Mouse (Mus musculus): ENCODE measurements at regions not wholly inside any gene's neighbourhood (a gene's known extent, or its start where the extent isn't known, plus 50 kb on each side); places are given as distances from the start of the nearest gene placed in this dataset.

DNA sequence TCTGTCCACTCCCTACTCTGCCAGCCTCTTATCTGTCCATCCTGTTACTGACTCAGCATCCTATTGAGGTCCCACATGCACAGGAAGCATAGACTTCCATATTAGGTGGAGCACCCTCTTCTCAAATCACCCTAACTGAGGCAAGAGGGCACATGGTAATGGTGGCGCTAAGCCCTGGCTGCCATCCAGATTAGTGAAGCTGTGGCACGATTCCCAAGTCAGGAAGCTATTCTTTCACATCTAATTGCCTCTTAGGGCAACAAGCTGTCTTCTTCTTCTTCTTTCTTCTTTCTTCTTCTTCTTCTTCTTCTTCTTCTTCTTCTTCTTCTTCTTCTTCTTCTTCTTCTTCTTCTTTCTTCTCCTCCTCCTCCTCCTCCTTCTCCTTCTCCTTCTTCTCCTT is 195.7 kb upstream of the Sall1 start:
- ATAC-seq (ENCODE audit: insufficient read depth) (no peak), DNase-seq (no peak)
- Histone ChIP-seq H3K27ac (ENCODE audit: low read depth) (no peak overlapping the region), H3K9ac (no peak overlapping the region), H3K4me2 (no peak overlapping the region), H3K9me3 (ENCODE audit: low read depth, low read length) (no peaks in the 10 kb centered on the region), H3K4me3 (ENCODE audit: low read depth, low read length) (no peak overlapping the region), H3K27me3 (ENCODE audit: insufficient read depth, low read length) (no peaks in the 10 kb centered on the region), H3K4me1 (ENCODE audit: insufficient read depth) (no peaks in the 10 kb centered on the region), H3K36me3 (ENCODE audit: insufficient read depth) (no peaks in the 10 kb centered on the region)
- 79% methylated on average over 2 of the region's 2 CpGs for WGBS
- no peak for TF ChIP-seq CTCF (IDR thresholded peaks at IDR 0.05; ENCODE audit: low read depth)

GRCm38 (mm10) chr8:89234041-89234440 is 190.1 kb upstream of the Sall1 start:
- no peaks in the 10 kb centered on the region for H3K4me1 ChIP-seq (ENCODE audit: insufficient read depth)
- no peak overlapping the region for H3K9ac ChIP-seq
- DNase-seq (no peak), ATAC-seq (ENCODE audit: insufficient read depth) (no peak)
- no peak overlapping the region for H3K27ac ChIP-seq (ENCODE audit: low read depth)
- H3K4me3 ChIP-seq (ENCODE audit: low read depth, low read length) = no peak overlapping the region
- H3K27me3 ChIP-seq (ENCODE audit: insufficient read depth, low read length) = no peaks in the 10 kb centered on the region
- no peak overlapping the region for H3K4me2 ChIP-seq
- H3K36me3 ChIP-seq (ENCODE audit: insufficient read depth) = no peaks in the 10 kb centered on the region
- no peak for TF ChIP-seq CTCF (IDR thresholded peaks at IDR 0.05; ENCODE audit: low read depth)
- no peaks in the 10 kb centered on the region for H3K9me3 ChIP-seq (ENCODE audit: low read depth, low read length)

DNA sequence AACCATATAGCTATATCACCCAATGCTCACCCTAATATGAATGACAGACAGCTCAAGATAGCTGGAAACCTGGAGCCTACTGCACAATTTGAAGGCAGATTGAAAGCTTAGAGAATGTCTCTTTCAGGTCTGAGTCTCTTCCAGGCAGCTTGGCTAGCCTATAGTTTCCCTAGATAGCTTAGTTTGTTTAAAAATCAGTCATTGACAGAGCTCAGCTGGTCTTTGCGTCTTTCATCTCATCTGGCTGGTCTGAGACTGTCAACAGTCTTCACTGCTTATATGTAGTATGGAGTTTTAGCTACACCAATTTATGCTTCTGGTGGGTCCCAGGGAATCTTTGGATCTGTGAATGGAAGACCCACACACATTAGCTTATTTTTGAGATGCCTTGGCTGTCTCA is 188.4 kb upstream of the Sall1 start:
- Histone ChIP-seq H3K4me3 (ENCODE audit: low read depth, low read length) (no peak overlapping the region), H3K27ac (ENCODE audit: low read depth) (no peak overlapping the region), H3K9ac (no peak overlapping the region), H3K36me3 (ENCODE audit: insufficient read depth) (no peaks in the 10 kb centered on the region), H3K4me2 (no peak overlapping the region), H3K27me3 (ENCODE audit: insufficient read depth, low read length) (no peaks in the 10 kb centered on the region), H3K9me3 (ENCODE audit: low read depth, low read length) (no peaks in the 10 kb centered on the region), H3K4me1 (ENCODE audit: insufficient read depth) (no peaks in the 10 kb centered on the region)
- peak; percentile 67 for DNase-seq
- 0 out of 2 replicates have a peak, but pooled peaks have one; percentile 56 for ATAC-seq (ENCODE audit: insufficient read depth)
- no peak for TF ChIP-seq CTCF (IDR thresholded peaks at IDR 0.05; ENCODE audit: low read depth)
- 28% methylated on average over 1 of the region's 1 CpGs for WGBS

GRCm38 (mm10) chr8:89229144-89229543 is 185.2 kb upstream of the Sall1 start:
- 77% methylated on average over 3 of the region's 3 CpGs for WGBS
- ATAC-seq (ENCODE audit: insufficient read depth) (no peak), DNase-seq (no peak)
- Histone ChIP-seq H3K9me3 (ENCODE audit: low read depth, low read length) (no peaks in the 10 kb centered on the region), H3K4me3 (ENCODE audit: low read depth, low read length) (no peak overlapping the region), H3K4me1 (ENCODE audit: insufficient read depth) (no peaks in the 10 kb centered on the region), H3K4me2 (no peak overlapping the region), H3K27me3 (ENCODE audit: insufficient read depth, low read length) (no peaks in the 10 kb centered on the region), H3K9ac (no peak overlapping the region), H3K27ac (ENCODE audit: low read depth) (no peak overlapping the region), H3K36me3 (ENCODE audit: insufficient read depth) (no peaks in the 10 kb centered on the region)
- no peak for TF ChIP-seq CTCF (IDR thresholded peaks at IDR 0.05; ENCODE audit: low read depth)

DNA sequence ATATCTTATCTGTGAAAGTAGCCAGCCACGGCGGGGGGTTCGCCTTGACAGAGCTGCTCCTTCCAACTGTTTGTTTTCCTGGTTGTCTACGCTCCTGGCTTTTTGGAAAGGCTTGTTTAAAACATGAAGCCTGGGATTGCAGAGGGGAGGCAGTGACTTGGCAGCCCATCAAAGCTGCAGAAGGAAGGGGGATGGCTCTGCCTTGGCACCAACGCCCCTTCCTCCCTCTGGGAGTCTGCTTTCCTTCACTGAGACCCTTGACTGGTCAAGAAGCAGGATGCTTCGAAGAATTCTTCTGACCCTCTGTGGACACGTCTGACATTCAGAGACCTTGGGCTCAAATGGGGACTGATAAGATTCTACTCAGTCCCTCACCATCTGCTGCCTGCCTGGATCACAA is 176.9 kb upstream of the Sall1 start:
- Histone ChIP-seq H3K27ac (ENCODE audit: low read depth) (no peak overlapping the region), H3K9ac (no peak overlapping the region), H3K27me3 (ENCODE audit: insufficient read depth, low read length) (no peaks in the 10 kb centered on the region), H3K36me3 (ENCODE audit: insufficient read depth) (no peaks in the 10 kb centered on the region), H3K9me3 (ENCODE audit: low read depth, low read length) (no peaks in the 10 kb centered on the region), H3K4me1 (ENCODE audit: insufficient read depth) (no peaks in the 10 kb centered on the region), H3K4me2 (no peak overlapping the region), H3K4me3 (ENCODE audit: low read depth, low read length) (no peak overlapping the region)
- ATAC-seq (ENCODE audit: insufficient read depth) (no peak), DNase-seq (peak; percentile 46)
- no peak for TF ChIP-seq CTCF (IDR thresholded peaks at IDR 0.05; ENCODE audit: low read depth)
- 19% methylated on average over 7 of the region's 7 CpGs for WGBS

DNA sequence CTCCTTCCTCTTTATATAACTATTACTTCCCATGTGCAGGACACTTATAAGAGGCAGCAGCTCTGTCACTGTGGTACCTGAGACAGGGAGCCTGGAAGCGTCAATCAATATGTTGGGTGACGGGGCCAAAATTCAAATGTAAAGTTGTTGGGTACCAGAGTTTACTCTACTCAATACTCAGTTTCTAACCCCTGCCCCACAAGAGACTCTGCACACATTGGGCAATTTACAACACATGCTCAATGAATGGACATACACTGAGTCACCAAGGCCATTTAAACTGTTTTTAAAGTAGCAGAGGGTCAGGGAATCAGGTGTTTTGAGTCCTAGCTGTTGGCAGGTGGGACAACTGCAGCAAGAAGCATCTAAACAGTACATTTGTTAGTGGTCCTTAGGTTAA is 176.4 kb upstream of the Sall1 start:
- Histone ChIP-seq H3K27ac (ENCODE audit: low read depth) (no peak overlapping the region), H3K4me1 (ENCODE audit: insufficient read depth) (no peaks in the 10 kb centered on the region), H3K36me3 (ENCODE audit: insufficient read depth) (no peaks in the 10 kb centered on the region), H3K9me3 (ENCODE audit: low read depth, low read length) (no peaks in the 10 kb centered on the region), H3K27me3 (ENCODE audit: insufficient read depth, low read length) (no peaks in the 10 kb centered on the region), H3K4me3 (ENCODE audit: low read depth, low read length) (no peak overlapping the region), H3K9ac (no peak overlapping the region), H3K4me2 (no peak overlapping the region)
- TF ChIP-seq CTCF (IDR thresholded peaks at IDR 0.05; ENCODE audit: low read depth) = no peak
- no peak for DNase-seq
- whole genome bisulfite sequencing = 81% methylated on average over 2 of the region's 2 CpGs
- no peak for ATAC-seq (ENCODE audit: insufficient read depth)

DNA sequence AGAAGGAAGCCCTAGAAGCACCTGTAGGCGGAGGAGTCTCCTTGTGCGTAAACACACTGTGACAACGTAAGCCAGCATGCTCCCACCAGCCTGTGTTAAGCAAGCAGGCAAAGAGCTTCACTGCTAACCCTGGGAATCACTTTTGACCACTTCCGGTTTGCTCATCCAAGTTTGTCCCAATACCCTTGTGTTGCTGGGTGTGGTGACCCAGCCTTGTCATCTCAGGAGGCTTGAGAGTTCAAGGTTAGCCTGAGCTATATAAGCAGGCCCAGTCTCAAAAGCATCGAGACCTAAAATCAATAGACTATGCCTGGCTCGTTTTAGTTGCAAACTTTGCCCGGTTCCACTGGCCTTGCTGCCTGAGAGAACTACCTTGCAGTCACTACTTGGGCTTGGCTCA is 175.2 kb upstream of the Sall1 start:
- Histone ChIP-seq H3K4me1 (ENCODE audit: insufficient read depth) (no peaks in the 10 kb centered on the region), H3K4me2 (no peak overlapping the region), H3K4me3 (ENCODE audit: low read depth, low read length) (no peak overlapping the region), H3K9me3 (ENCODE audit: low read depth, low read length) (no peaks in the 10 kb centered on the region), H3K27ac (ENCODE audit: low read depth) (no peak overlapping the region), H3K27me3 (ENCODE audit: insufficient read depth, low read length) (no peaks in the 10 kb centered on the region), H3K9ac (no peak overlapping the region), H3K36me3 (ENCODE audit: insufficient read depth) (no peaks in the 10 kb centered on the region)
- TF ChIP-seq CTCF (IDR thresholded peaks at IDR 0.05; ENCODE audit: low read depth) = no peak
- no peak for DNase-seq
- 80% methylated on average over 7 of the region's 7 CpGs for WGBS
- ATAC-seq (ENCODE audit: insufficient read depth) = no peak

- TF ChIP-seq CTCF (IDR thresholded peaks at IDR 0.05; ENCODE audit: low read depth) = no peak
- Histone ChIP-seq H3K9ac (no peak overlapping the region), H3K36me3 (ENCODE audit: insufficient read depth) (no peaks in the 10 kb centered on the region), H3K27me3 (ENCODE audit: insufficient read depth, low read length) (no peaks in the 10 kb centered on the region), H3K9me3 (ENCODE audit: low read depth, low read length) (no peaks in the 10 kb centered on the region), H3K27ac (ENCODE audit: low read depth) (no peak overlapping the region), H3K4me3 (ENCODE audit: low read depth, low read length) (no peak overlapping the region), H3K4me2 (no peak overlapping the region), H3K4me1 (ENCODE audit: insufficient read depth) (no peaks in the 10 kb centered on the region)
- ATAC-seq (ENCODE audit: insufficient read depth) = no peak
- WGBS = 76% methylated on average over 2 of the region's 2 CpGs
- no peak for DNase-seq
Measured at GRCm38 (mm10) chr8:89217689-89218088, 173.7 kb upstream of the Sall1 start.
